Mouse (Mus musculus): ENCODE measurements at regions not wholly inside any gene's neighbourhood (a gene's known extent, or its start where the extent isn't known, plus 50 kb on each side); places are given as distances from the start of the nearest gene placed in this dataset.

DNA sequence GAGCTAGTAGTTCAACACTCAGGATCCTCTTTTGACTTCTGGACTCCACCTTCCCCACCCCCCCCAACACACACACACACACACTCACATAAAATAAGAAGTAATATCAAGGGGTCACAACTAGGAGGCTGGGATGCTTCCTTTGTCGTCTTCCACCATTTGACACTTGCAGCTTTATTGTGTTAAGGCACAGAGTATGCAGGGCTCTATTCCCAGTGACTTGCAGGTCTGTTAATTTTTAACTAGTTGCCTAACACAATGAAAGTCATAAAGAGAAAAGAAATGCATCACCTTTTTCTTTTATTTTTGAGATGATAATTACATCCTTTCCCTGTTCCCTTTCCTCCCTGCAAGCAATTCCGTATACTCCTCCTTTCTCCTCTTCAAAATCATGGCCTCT is 66.9 kb upstream of the Adgra3 start:
- DNase-seq (ENCODE audit: low spot score): no peak

- DNase-seq (ENCODE audit: low spot score): no peak
Observed at GRCm38 (mm10) chr5:50122829-50123241, 64.0 kb upstream of the Adgra3 start.

DNA sequence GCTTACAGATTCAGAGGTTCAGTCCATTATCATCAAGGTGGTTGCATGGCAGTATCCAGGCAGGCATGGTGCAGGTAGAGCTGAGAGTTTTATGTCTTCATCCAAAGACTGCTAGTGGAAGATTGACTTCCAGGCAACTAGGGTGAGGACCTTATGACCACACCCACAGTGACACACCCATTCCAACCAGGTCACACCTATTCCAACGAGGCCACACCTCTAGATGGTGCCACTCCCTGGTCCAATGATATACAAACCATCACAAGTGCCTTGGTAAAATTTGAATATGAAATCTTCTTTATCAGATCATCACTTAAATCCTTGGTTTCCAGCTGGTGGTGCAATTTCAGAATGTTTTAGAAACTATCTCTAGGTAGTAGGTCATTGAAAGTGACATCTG is 61.1 kb upstream of the Adgra3 start:
- no peak for DNase-seq (ENCODE audit: low spot score)
